Mouse (Mus musculus): ENCODE data around the gene Aurkaip1.

GRCm38 (mm10) chr4:155790650-155791161 is 40.4 kb upstream of the Aurkaip1 start:
- TF ChIP-seq CTCF (IDR thresholded peaks at IDR 0.05; ENCODE audit: extremely low read depth, insufficient read length, insufficient replicate concordance, low read depth, low read length) (no peak), POLR2A (IDR thresholded peaks at IDR 0.05; ENCODE audit: low read depth, low read length) (no peak)
